Mouse (Mus musculus) G1E (cell line): ENCODE results near the gene Rgma.

Experiments used
- CTCF ChIP-seq: IDR thresholded peaks from 2 replicates; pipeline ENCODE4 v1.5.1; 2012; ENCODE audit warnings: low read depth, low read length, inconsistent platforms, mixed read lengths
- GATA1 ChIP-seq: IDR thresholded peaks from 2 replicates; pipeline ENCODE4 v1.6.1; 2012; ENCODE audit warnings: borderline replicate concordance, low read length, inconsistent platforms, mixed read lengths

DNA sequence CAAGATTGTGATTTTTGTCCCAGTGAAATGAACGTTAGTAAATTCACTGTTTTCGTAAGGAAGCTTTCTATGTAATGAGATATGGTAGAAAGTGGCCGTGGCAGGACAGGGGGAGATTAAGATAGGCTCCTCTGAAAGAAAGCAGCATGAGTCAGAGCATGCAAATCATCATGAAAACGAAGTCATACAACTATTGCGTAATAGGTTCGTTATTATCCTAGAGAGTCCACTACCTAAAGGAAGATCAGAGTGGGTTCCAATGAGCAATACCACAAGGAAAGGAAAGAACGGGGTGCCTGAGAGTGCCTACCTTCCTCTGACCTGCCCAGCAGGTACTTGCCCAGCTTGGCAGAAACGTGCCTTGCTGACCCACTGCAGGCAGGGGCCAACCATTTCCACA, 26.2 kb upstream of the Rgma start:
- TF ChIP-seq GATA1 (no peak), CTCF (no peak)
